Mouse (Mus musculus): Measurements from ENCODE around the gene Zbtb5. TPM values are rescaled to one million over a fixed set of nuclear protein-coding genes. Genes with fewer than 3 reads are reported as not detected.
"Not testable (repeated sequence)": the region's sequence is repeated elsewhere in the genome, so short reads cannot be mapped to it uniquely, and the experiment has no call there.

Gene Zbtb5
- 10 to 100 TPM in 1 of 2 experiments, 1 to 10 TPM in 1; 9.3 to 10.1 TPM for total RNA-seq (2021)
- long read RNA-seq, experiment 1, full-length matches to known transcripts: 8 of 12 reads
- long read RNA-seq, experiment 1, partial matches to known transcripts: 0 of 12 reads
- long read RNA-seq, experiment 1, other reads (novel, unspliced or antisense): 4 of 12 reads
- long read RNA-seq, experiment 2, full-length matches to known transcripts: 7 of 12 reads
- long read RNA-seq, experiment 2, partial matches to known transcripts: 0 of 12 reads
- long read RNA-seq, experiment 2, other reads (novel, unspliced or antisense): 5 of 12 reads

DNA sequence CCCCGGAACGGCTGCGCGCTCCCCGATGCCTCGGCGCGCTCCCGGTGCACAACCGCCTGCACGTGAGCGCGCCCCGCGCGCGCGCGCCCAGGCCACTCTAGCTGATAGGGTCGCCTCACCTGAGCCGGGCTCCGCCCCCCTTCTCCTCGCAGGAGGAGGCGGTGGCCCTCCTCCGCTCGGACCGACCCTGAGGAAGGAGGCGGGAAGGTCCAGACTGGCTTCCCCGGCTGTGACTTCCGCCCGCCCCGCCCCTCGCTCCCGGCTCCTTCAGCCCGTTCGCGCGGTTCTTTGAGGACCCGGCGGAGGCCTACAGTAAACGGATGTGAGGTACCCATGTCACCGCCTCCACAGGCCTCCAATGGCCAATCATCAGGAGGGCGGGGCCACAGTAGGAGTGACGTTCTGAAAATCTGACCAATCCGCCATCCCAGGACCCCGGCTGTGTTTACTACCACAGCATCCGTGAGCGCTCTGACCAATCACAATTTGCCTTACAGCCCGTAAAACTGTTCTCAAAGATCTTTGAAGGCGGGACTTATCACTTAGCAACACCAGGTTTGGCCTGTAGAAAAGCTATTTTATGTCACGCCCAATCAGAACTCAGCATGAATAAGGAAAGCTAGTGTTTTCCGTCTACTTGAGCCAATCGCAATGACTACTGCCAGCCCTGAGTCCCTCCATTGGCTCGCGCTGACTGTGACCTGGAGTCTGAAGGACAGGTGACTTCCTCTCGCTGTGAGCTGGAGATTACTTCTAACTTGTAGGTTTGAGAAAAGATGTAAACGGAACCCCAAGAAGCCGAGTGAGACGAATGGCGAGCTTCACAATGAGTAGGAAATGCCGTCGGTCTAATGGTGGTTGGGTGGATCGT lies at the start of gene Zbtb5:
Zbtb5 (minus strand) TSS at position 308 of the 871 bp plus-strand sequence.
- TF ChIP-seq CTCF (conservative IDR thresholded peaks at IDR 0.05): no peak
- Histone ChIP-seq H3K4me3 (peak within 1 kb of the TSS; percentile 97), H3K27ac (peak within 1 kb of the TSS; percentile 94)
- DNase-seq (ENCODE audit: low spot score in 2 of 2): peak; percentile 99 to 100

DNA sequence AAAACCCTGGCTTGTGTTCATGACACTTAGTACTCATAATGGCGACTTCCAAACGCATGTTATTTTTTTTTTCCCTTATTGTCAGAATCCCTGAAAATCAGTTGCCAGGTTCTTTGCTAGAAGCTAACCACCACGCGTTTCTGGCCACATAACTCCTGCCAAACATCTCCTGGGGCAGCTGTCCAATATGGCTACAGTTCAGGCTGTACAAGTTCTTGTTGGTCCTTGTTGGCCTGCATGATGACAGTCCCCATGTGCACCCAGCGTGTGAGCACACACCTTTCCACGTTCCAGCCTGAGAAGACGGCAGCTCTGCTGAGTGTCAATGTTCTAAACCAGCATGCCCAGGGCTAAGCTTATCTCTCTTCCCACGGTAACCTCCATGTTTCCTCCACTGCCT lies 43.2 kb upstream of the Zbtb5 start:
- H3K27ac ChIP-seq: peak overlapping the region; percentile 5; the same call in 1 of the 2 replicates
- no peak for DNase-seq (ENCODE audit: low spot score in 2 of 2)
- no peak for TF ChIP-seq CTCF (conservative IDR thresholded peaks at IDR 0.05)
- no peak overlapping the region for H3K4me3 ChIP-seq

DNA sequence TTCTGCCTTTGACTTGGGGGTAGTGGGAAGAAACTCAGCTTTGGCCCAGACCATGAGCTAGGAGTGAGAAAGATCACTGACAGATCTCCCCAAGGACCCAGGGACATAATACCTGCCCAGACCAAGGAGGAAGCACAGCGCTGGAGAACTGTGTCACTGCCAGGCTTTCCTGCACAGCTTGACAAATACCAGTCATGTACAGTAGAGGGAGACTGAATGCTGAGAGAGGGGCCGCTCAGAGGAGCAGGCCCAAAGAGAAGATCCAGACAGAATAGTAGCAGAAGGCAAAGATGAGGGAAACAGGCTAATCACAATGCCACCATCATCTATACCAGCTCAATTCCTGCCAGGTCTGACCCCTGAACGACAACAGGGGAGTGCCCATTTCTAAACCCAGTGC lies 42.6 kb upstream of the Zbtb5 start:
- DNase-seq (ENCODE audit: low spot score in 2 of 2): no peak
- Histone ChIP-seq H3K4me3 (no peak overlapping the region), H3K27ac (peak overlapping the region; percentile 5; the same call in 1 of the 2 replicates)
- TF ChIP-seq CTCF (conservative IDR thresholded peaks at IDR 0.05): peak; percentile 85

GRCm38 (mm10) chr4:45047956-45048355 lies 35.7 kb upstream of the Zbtb5 start:
- no peak for TF ChIP-seq CTCF (conservative IDR thresholded peaks at IDR 0.05)
- H3K27ac ChIP-seq: peak overlapping the region; percentile 64
- H3K4me3 ChIP-seq: no peak overlapping the region
- DNase-seq (ENCODE audit: low spot score in 2 of 2): peak; percentile 51 to 52

GRCm38 (mm10) chr4:45047286-45047887 lies 35.2 kb upstream of the Zbtb5 start:
- TF ChIP-seq CTCF (conservative IDR thresholded peaks at IDR 0.05): no peak
- Histone ChIP-seq H3K4me3 (no peak overlapping the region), H3K27ac (peak overlapping the region; percentile 64)
- no peak for DNase-seq (ENCODE audit: low spot score in 2 of 2)

GRCm38 (mm10) chr4:45046679-45047078 lies 34.5 kb upstream of the Zbtb5 start:
- TF ChIP-seq CTCF (conservative IDR thresholded peaks at IDR 0.05): no peak
- peak overlapping the region; percentile 64; the same call in 1 of the 2 replicates for H3K27ac ChIP-seq
- no peak for DNase-seq (ENCODE audit: low spot score in 2 of 2)
- no peak overlapping the region for H3K4me3 ChIP-seq

DNA sequence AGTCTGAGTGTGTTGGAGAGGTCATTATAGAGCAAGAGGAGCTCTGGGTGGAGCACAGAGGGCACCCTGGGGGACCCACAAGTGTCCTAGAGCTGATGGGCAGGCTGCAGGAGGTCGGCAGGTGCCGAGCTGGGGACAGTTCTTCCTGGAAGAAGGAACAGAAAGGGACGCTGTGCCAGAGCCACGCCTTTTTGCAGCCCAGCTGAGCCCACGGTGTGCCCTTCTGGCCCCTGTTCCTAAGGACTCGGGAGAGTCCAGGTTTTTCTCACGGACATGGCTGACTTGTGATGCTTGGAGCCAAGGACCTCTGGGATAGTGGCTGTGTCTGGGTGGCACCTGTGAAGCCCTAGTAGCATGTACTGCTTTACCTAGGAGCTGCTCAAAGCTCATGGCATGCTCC lies 28.6 kb upstream of the Zbtb5 start:
- Histone ChIP-seq H3K27ac (no peak overlapping the region), H3K4me3 (no peak overlapping the region)
- TF ChIP-seq CTCF (conservative IDR thresholded peaks at IDR 0.05): no peak
- DNase-seq (ENCODE audit: low spot score in 2 of 2): no peak

GRCm38 (mm10) chr4:45039546-45039945 lies 27.3 kb upstream of the Zbtb5 start:
- not testable (repeated sequence) for H3K27ac ChIP-seq; DNase-seq (ENCODE audit: low spot score in 2 of 2); H3K4me3 ChIP-seq

GRCm38 (mm10) chr4:45038879-45039278 lies 26.7 kb upstream of the Zbtb5 start:
- not testable (repeated sequence) for DNase-seq (ENCODE audit: low spot score in 2 of 2); H3K27ac ChIP-seq; H3K4me3 ChIP-seq
- peak; percentile 71 for TF ChIP-seq CTCF (conservative IDR thresholded peaks at IDR 0.05)

DNA sequence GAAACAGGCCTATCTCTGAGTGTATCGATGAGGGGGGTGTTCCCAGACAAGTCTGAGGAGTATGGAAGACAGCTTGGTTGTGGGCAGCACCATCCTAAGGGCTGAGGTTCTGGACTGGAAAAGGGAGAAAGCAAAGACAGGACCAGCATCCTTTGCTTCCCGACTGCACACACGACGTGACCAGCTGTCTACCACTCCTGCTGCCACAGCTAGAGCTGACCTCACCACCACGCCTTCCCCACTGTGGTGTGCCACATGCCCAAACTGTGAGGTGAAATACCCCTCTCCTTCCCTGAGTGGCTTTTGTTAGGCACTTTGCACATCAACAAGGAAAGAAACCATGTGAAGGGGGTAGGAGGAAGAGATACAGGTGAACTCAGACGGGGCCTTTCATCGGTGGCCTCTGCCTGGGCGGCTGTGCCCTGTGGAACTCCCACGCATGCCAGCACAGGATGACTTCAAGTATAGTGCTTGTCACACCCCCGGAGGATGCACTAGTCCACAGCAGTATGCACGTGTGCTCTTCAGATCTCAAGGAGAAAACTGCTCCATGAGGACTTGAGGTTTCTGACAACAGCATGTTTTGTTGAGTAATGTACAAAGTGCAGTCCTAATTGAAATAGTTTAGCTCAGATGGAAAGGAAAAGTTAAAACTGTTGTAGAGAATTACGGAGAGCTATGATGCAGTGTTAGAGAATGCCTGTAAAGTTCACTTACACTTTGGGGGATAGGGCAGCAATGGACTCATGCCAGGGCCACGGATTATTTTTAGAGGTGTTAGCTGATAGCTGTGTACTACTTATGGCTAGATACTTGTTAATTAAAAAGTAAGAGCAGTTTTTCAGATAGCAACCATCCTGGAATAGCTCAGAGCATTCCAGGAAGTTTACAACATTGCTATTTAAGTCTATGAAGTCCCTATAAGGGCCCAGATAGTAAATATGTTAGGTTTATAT lies 25.5 kb upstream of the Zbtb5 start:
- TF ChIP-seq CTCF (conservative IDR thresholded peaks at IDR 0.05): no peak
- Histone ChIP-seq H3K4me3 (no peak overlapping the region), H3K27ac (no peak overlapping the region)
- no peak for DNase-seq (ENCODE audit: low spot score in 2 of 2)

DNA sequence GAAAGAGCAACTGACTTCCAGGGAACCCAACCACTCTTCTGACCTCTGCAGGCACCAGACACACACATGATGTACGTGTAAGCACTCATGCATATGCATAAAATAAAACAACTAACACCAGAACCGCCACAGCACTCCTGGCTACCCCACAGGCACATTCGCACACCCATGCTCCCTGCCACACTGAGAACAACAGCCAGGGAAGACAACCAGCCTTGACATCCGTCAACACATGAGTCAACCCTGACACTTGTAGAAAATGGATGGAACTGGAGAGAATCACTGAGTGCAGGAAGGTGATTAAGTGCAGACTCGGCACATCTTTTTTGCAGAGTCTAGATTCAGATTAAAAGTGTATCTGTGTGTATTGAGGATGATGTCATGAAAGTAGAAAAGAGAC lies 24.4 kb upstream of the Zbtb5 start:
- TF ChIP-seq CTCF (conservative IDR thresholded peaks at IDR 0.05): no peak
- Histone ChIP-seq H3K27ac (no peak overlapping the region), H3K4me3 (no peak overlapping the region)
- no peak for DNase-seq (ENCODE audit: low spot score in 2 of 2)

DNA sequence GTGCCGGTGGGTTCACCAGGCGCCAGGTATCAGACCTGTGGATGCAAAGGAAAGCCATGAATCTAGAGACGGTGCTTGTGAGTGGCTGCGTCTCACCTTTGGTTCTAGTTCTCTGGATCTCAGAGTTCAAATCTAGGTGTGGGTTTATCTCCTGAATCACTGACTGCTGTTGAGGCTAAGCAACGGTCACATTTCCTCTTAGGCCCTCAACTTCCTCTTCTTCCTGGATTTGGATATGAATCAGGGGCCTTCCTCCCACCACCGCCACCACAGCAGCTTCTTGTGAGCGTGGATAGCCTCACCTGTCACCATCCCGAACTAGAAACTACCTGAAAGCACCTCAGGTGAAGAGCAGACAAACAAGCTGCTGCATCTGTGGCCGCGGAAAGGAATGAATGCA lies 23.8 kb upstream of the Zbtb5 start:
- H3K4me3 ChIP-seq: no peak overlapping the region
- H3K27ac ChIP-seq: no peak overlapping the region
- no peak for TF ChIP-seq CTCF (conservative IDR thresholded peaks at IDR 0.05)
- no peak for DNase-seq (ENCODE audit: low spot score in 2 of 2)
